In the genomic region with DNA sequence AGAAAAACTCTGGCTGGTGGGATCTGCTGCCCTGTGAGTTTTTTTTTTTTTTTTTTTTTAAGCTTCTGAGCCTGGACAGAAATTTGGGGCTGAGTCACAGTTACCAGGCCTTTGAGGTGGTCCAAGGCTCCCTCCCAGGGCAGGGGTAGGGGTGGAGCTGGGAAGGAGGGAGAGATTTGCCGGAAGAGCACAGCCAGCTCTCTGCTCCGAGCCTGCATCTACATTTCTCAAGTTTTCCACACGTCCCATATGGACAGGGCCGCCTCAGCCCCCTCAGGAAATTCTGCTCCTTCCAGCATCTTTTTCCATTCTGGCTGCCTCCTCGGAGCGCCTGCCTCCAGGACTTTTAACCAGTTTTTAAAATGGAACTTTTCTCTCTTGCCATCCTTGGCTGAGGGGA, we compare ENCODE assay signal across 1 mouse cellular context.
TF ChIP-seq lines count a peak whose summit lies in the region.

No protein-coding gene starts in this region.

TF ChIP-seq in myocyte, 11 proteins besides CTCF, POLR2A, EP300 and RAD21:
- TF ChIP-seq MYOG (IDR thresholded peaks at IDR 0.05; ENCODE audit: control insufficient read depth in 1 of 3, insufficient read depth in 1 of 3, insufficient read length in 2 of 3, low read depth in 2 of 3) (no peak), CEBPB (IDR thresholded peaks at IDR 0.05; ENCODE audit: insufficient read depth, poor library complexity, severe bottlenecking) (no peak), MAX (IDR thresholded peaks at IDR 0.05; ENCODE audit: low read depth) (no peak), SRF (IDR thresholded peaks at IDR 0.05; ENCODE audit: control insufficient read depth, insufficient read length, low read depth) (no peak), MYOD1 (IDR thresholded peaks at IDR 0.05; ENCODE audit: control insufficient read depth in 1 of 3, insufficient read length in 2 of 3, low read depth in 2 of 3) (no peak)
